Mouse (Mus musculus) brain, embryonic 14.5 days (tissue): ENCODE data around the gene Dapk1. TPM values are rescaled to one million over a fixed set of nuclear protein-coding genes. Genes with fewer than 3 reads are reported as not detected.
A peak's percentile ranks its signal among the peaks of the same experiment; 100 is the strongest.
"Not testable (repeated sequence)": the region's sequence is repeated elsewhere in the genome, so short reads cannot be mapped to it uniquely, and the experiment has no call there.

Source experiments
- DNase-seq: peaks from one replicate; pipeline ENCODE4 v3.0.0-alpha.2; 2011; ENCODE audit warnings: low read depth
- CTCF ChIP-seq: fragments of 200-500 bp; IDR thresholded peaks from 2 replicates; pipeline ENCODE4 v1.5.1; 2012; ENCODE audit warnings: inconsistent platforms, mild to moderate bottlenecking, moderate library complexity, borderline replicate concordance; ENCODE audit not compliant: insufficient read depth, insufficient read length; ENCODE audit errors: extremely low read depth
- POLR2A ChIP-seq: fragments of 200-500 bp; IDR thresholded peaks from 2 replicates; pipeline ENCODE4 v1.6.1; 2012; ENCODE audit warnings: mild to moderate bottlenecking, inconsistent platforms, borderline replicate concordance; ENCODE audit not compliant: poor library complexity, insufficient read depth, insufficient read length, severe bottlenecking; ENCODE audit errors: extremely low read depth
- polyA plus RNA-seq: library from polyadenylated mRNA; depleted of rRNA; stranded (reverse); fragments of >200 nt; gene quantifications from 2 replicates; pipeline ENCODE4 v1.2.3, GENCODE M21; 2012

Gene Dapk1
- polyA plus RNA-seq, 1 experiment: 107 TPM

- DNase-seq: peak; percentile 77
- TF ChIP-seq CTCF (no peak), POLR2A (no peak)
Measured at GRCm38 (mm10) chr13:60602416-60603251, 887 bp downstream of the Dapk1 start.

- TF ChIP-seq CTCF: no peak
- TF ChIP-seq POLR2A: no peak
- no peak for DNase-seq
Measured at GRCm38 (mm10) chr13:60603252-60603562, 1.5 kb downstream of the Dapk1 start.

GRCm38 (mm10) chr13:60607411-60607810, 5.7 kb downstream of the Dapk1 start:
- TF ChIP-seq POLR2A (no peak), CTCF (no peak)
- no peak for DNase-seq

GRCm38 (mm10) chr13:60608411-60609046, 6.8 kb downstream of the Dapk1 start:
- TF ChIP-seq POLR2A: no peak
- no peak for DNase-seq

- DNase-seq: no peak
- TF ChIP-seq CTCF (no peak), POLR2A (no peak)
Measured at GRCm38 (mm10) chr13:60609234-60609633, 7.5 kb downstream of the Dapk1 start.

- no peak for DNase-seq
- TF ChIP-seq POLR2A: no peak
- TF ChIP-seq CTCF: no peak
Measured at GRCm38 (mm10) chr13:60610558-60610957, 8.8 kb downstream of the Dapk1 start.

- not testable (repeated sequence) for DNase-seq
Measured at GRCm38 (mm10) chr13:60610971-60611370, 9.2 kb downstream of the Dapk1 start.

GRCm38 (mm10) chr13:60612160-60612559, 10.4 kb downstream of the Dapk1 start:
- TF ChIP-seq POLR2A (no peak), CTCF (no peak)

GRCm38 (mm10) chr13:60614154-60614553, 12.4 kb downstream of the Dapk1 start:
- TF ChIP-seq POLR2A: no peak

More at GRCm38 (mm10) chr13:60612160-60612559, 10.4 kb downstream of the Dapk1 start:
- DNase-seq: no peak

GRCm38 (mm10) chr13:60615057-60615650, 13.4 kb downstream of the Dapk1 start:
- TF ChIP-seq POLR2A: no peak
- no peak for TF ChIP-seq CTCF
- no peak for DNase-seq

More at GRCm38 (mm10) chr13:60614154-60614553, 12.4 kb downstream of the Dapk1 start:
- DNase-seq: peak; percentile 96

GRCm38 (mm10) chr13:60616036-60616435, 14.3 kb downstream of the Dapk1 start:
- DNase-seq: no peak
- TF ChIP-seq POLR2A (no peak), CTCF (no peak)

- peak; percentile 62 for DNase-seq
- TF ChIP-seq CTCF: no peak
- TF ChIP-seq POLR2A: no peak
Measured at GRCm38 (mm10) chr13:60618287-60618686, 16.5 kb downstream of the Dapk1 start.
